Mouse (Mus musculus) olfactory bulb, adult 2 months (tissue): ENCODE results near the gene Btn2a2.

ENCODE experiments used
- CTCF ChIP-seq: fragments of 200-500 bp; IDR thresholded peaks from 2 replicates; pipeline ENCODE4 v1.5.1; 2012; ENCODE audit warnings: low read depth, mild to moderate bottlenecking, low read length, moderate library complexity; ENCODE audit not compliant: insufficient read depth
- POLR2A ChIP-seq: fragments of 200-500 bp; IDR thresholded peaks from 2 replicates; pipeline ENCODE4 v1.6.1; 2012; ENCODE audit warnings: mild to moderate bottlenecking, low read depth, low read length, moderate library complexity; ENCODE audit not compliant: insufficient read depth

DNA sequence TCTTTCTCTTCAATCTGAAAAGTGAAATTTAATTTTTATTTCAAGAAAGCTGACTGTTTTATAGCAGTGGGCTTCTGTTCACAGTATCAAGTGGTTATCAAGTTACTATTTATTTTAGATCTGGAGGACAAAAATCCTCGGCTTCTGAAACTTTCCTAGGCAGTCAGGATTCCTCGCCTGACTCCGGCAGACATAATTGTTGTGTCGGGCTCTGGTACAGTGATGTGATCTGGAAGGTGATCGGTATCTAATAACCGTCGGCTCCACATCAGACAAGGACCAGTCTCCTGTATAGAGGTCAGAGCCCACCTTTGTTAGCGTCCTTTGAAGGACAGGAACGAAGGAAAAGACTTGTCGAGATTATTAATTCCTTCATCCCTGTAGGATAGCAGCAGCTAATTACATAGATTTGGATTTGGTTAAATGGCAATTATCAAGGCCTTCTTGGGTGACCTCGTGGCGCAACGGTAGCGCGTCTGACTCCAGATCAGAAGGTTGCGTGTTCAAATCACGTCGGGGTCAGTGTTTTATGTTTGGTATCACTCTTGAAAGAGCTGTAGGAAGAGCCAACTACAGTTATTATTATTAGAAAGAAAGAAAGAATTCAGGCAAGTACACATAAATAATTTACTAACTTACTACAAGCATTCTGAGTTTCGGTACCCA, 9.1 kb upstream of the Btn2a2 start:
- TF ChIP-seq CTCF, result no peak
- TF ChIP-seq POLR2A, result no peak
